Mouse (Mus musculus): Measurements from ENCODE around the gene Polr3c. TPM values are rescaled to one million over a fixed set of nuclear protein-coding genes. Genes with fewer than 3 reads are reported as not detected.
"Not testable (repeated sequence)": the region's sequence is repeated elsewhere in the genome, so short reads cannot be mapped to it uniquely, and the experiment has no call there.

Polr3c gene
- polyA plus RNA-seq, 1 experiment from 2014 or later = 41.5 TPM

- H3K36me3 ChIP-seq = no peaks in the 10 kb centered on the region
- peaks cover 22% of the 10 kb centered on the region; the same call in 1 of the 2 replicates for H3K27me3 ChIP-seq
- WGBS = 56% methylated on average over 3 of the region's 3 CpGs
- no peak for ATAC-seq (replicated peaks; ENCODE audit: low FRiP score)
- H3K4me2 ChIP-seq = no peak overlapping the region
- peaks cover 9% of the 10 kb centered on the region; the same call in 1 of the 2 replicates for H3K4me1 ChIP-seq
- no peak overlapping the region for H3K27ac ChIP-seq
- no peak overlapping the region for H3K4me3 ChIP-seq (replicated peaks)
- no peak overlapping the region for H3K9ac ChIP-seq
- no peaks in the 10 kb centered on the region for H3K9me3 ChIP-seq (replicated peaks)
Measured at GRCm38 (mm10) chr3:96690298-96690697, 37.1 kb downstream of the Polr3c start.

- H3K4me2 ChIP-seq = no peak overlapping the region
- no peak overlapping the region for H3K27ac ChIP-seq
- ATAC-seq (replicated peaks; ENCODE audit: low FRiP score) = no peak
- peaks cover 13% of the 10 kb centered on the region for H3K4me1 ChIP-seq
- no peak overlapping the region for H3K4me3 ChIP-seq (replicated peaks)
- 83% methylated on average over 11 of the region's 11 CpGs for WGBS
- no peaks in the 10 kb centered on the region for H3K36me3 ChIP-seq
- H3K9ac ChIP-seq = no peak overlapping the region
- H3K9me3 ChIP-seq (replicated peaks) = no peaks in the 10 kb centered on the region
- H3K27me3 ChIP-seq = peaks cover 33% of the 10 kb centered on the region
Measured at GRCm38 (mm10) chr3:96688854-96689253, 38.6 kb downstream of the Polr3c start.

GRCm38 (mm10) chr3:96686057-96686456 is 41.4 kb downstream of the Polr3c start:
- H3K27me3 ChIP-seq = peaks cover 50% of the 10 kb centered on the region
- H3K9me3 ChIP-seq (replicated peaks); ATAC-seq (replicated peaks; ENCODE audit: low FRiP score); H3K27ac ChIP-seq; H3K4me3 ChIP-seq (replicated peaks); H3K9ac ChIP-seq; H3K4me1 ChIP-seq; H3K4me2 ChIP-seq; H3K36me3 ChIP-seq: not testable (repeated sequence)
- 92% methylated on average over 5 of the region's 5 CpGs for WGBS

GRCm38 (mm10) chr3:96684822-96685156 is 42.6 kb downstream of the Polr3c start:
- H3K4me3 ChIP-seq (replicated peaks) = peak overlapping the region; percentile 28
- 19% methylated on average over 28 of the region's 28 CpGs for WGBS
- H3K4me2 ChIP-seq = peak overlapping the region; percentile 60
- H3K27ac ChIP-seq = no peak overlapping the region
- no peaks in the 10 kb centered on the region for H3K9me3 ChIP-seq (replicated peaks)
- H3K9ac ChIP-seq = no peak overlapping the region
- H3K36me3 ChIP-seq = no peaks in the 10 kb centered on the region
- peaks cover 60% of the 10 kb centered on the region for H3K27me3 ChIP-seq
- peaks cover 10% of the 10 kb centered on the region for H3K4me1 ChIP-seq
- ATAC-seq (replicated peaks; ENCODE audit: low FRiP score) = no peak

- peak overlapping the region; percentile 28 for H3K4me3 ChIP-seq (replicated peaks)
- H3K4me1 ChIP-seq = peaks cover 10% of the 10 kb centered on the region
- no peak for ATAC-seq (replicated peaks; ENCODE audit: low FRiP score)
- no peaks in the 10 kb centered on the region for H3K9me3 ChIP-seq (replicated peaks)
- peaks cover 60% of the 10 kb centered on the region for H3K27me3 ChIP-seq
- H3K36me3 ChIP-seq = no peaks in the 10 kb centered on the region
- H3K27ac ChIP-seq = no peak overlapping the region
- no peak overlapping the region for H3K9ac ChIP-seq
- 54% methylated on average over 17 of the region's 17 CpGs for WGBS
- H3K4me2 ChIP-seq = peak overlapping the region; percentile 60
Measured at GRCm38 (mm10) chr3:96684151-96684821, 43.1 kb downstream of the Polr3c start.

- 77% methylated on average over 3 of the region's 3 CpGs for WGBS
- H3K4me2 ChIP-seq = no peak overlapping the region
- H3K27ac ChIP-seq = no peak overlapping the region
- H3K4me1 ChIP-seq = peaks cover 10% of the 10 kb centered on the region
- H3K27me3 ChIP-seq = peaks cover 54% of the 10 kb centered on the region
- no peaks in the 10 kb centered on the region for H3K36me3 ChIP-seq
- no peak overlapping the region for H3K9ac ChIP-seq
- no peak overlapping the region for H3K4me3 ChIP-seq (replicated peaks)
- H3K9me3 ChIP-seq (replicated peaks) = no peaks in the 10 kb centered on the region
- ATAC-seq (replicated peaks; ENCODE audit: low FRiP score) = no peak
Measured at GRCm38 (mm10) chr3:96683496-96683895, 43.9 kb downstream of the Polr3c start.

- WGBS = 25% methylated on average over 12 of the region's 12 CpGs
- Histone ChIP-seq H3K4me1 (peaks cover 14% of the 10 kb centered on the region), H3K36me3 (no peaks in the 10 kb centered on the region), H3K9me3 (replicated peaks) (no peaks in the 10 kb centered on the region), H3K27ac (no peak overlapping the region), H3K9ac (no peak overlapping the region), H3K27me3 (peaks cover 48% of the 10 kb centered on the region), H3K4me2 (no peak overlapping the region), H3K4me3 (replicated peaks) (no peak overlapping the region)
- ATAC-seq (replicated peaks; ENCODE audit: low FRiP score) = no peak
Measured at GRCm38 (mm10) chr3:96680269-96680956, 47.0 kb downstream of the Polr3c start.

GRCm38 (mm10) chr3:96679159-96679674 is 48.2 kb downstream of the Polr3c start:
- Histone ChIP-seq H3K9me3 (replicated peaks) (no peaks in the 10 kb centered on the region), H3K4me1 (peaks cover 15% of the 10 kb centered on the region), H3K4me2 (no peak overlapping the region), H3K4me3 (replicated peaks) (no peak overlapping the region), H3K9ac (no peak overlapping the region), H3K27ac (no peak overlapping the region), H3K27me3 (peaks cover 39% of the 10 kb centered on the region), H3K36me3 (no peaks in the 10 kb centered on the region)
- 34% methylated on average over 5 of the region's 5 CpGs for WGBS
- no peak for ATAC-seq (replicated peaks; ENCODE audit: low FRiP score)

- H3K9ac ChIP-seq = no peak overlapping the region
- H3K9me3 ChIP-seq (replicated peaks) = no peaks in the 10 kb centered on the region
- ATAC-seq (replicated peaks; ENCODE audit: low FRiP score) = no peak
- 69% methylated on average over 7 of the region's 7 CpGs for WGBS
- no peaks in the 10 kb centered on the region for H3K36me3 ChIP-seq
- peaks cover 22% of the 10 kb centered on the region for H3K4me1 ChIP-seq
- H3K27ac ChIP-seq = no peak overlapping the region
- H3K27me3 ChIP-seq = peaks cover 32% of the 10 kb centered on the region; the same call in 1 of the 2 replicates
- H3K4me2 ChIP-seq = no peak overlapping the region
- no peak overlapping the region for H3K4me3 ChIP-seq (replicated peaks)
Measured at GRCm38 (mm10) chr3:96678456-96678855, 49.0 kb downstream of the Polr3c start.

GRCm38 (mm10) chr3:96675690-96676089 is 51.7 kb downstream of the Polr3c start:
- H3K4me1 ChIP-seq = peaks cover 25% of the 10 kb centered on the region
- H3K4me3 ChIP-seq (replicated peaks) = no peak overlapping the region
- 42% methylated on average over 3 of the region's 3 CpGs for WGBS
- ATAC-seq (replicated peaks; ENCODE audit: low FRiP score) = no peak
- no peak overlapping the region for H3K9ac ChIP-seq
- no peaks in the 10 kb centered on the region for H3K36me3 ChIP-seq
- no peaks in the 10 kb centered on the region for H3K9me3 ChIP-seq (replicated peaks)
- H3K4me2 ChIP-seq = no peak overlapping the region
- peaks cover 24% of the 10 kb centered on the region; the same call in 1 of the 2 replicates for H3K27me3 ChIP-seq
- 0 out of 2 replicates have a peak overlapping the region, but pooled peaks have one; percentile 9 for H3K27ac ChIP-seq

GRCm38 (mm10) chr3:96675171-96675570 is 52.3 kb downstream of the Polr3c start:
- no peaks in the 10 kb centered on the region for H3K9me3 ChIP-seq (replicated peaks)
- no peak overlapping the region for H3K4me2 ChIP-seq
- WGBS = 59% methylated on average over 3 of the region's 3 CpGs

GRCm38 (mm10) chr3:96674442-96674841 is 53.0 kb downstream of the Polr3c start:
- ATAC-seq (replicated peaks; ENCODE audit: low FRiP score) = peak; percentile 33; the same call in 1 of the 2 replicates
- H3K4me2 ChIP-seq = peak overlapping the region; percentile 44
- H3K27ac ChIP-seq = peak overlapping the region; percentile 80
- H3K27me3 ChIP-seq = peaks cover 12% of the 10 kb centered on the region; the same call in 1 of the 2 replicates
- H3K36me3 ChIP-seq = no peaks in the 10 kb centered on the region
- H3K9ac ChIP-seq = no peak overlapping the region
- 11% methylated on average over 8 of the region's 8 CpGs for whole genome bisulfite sequencing
- H3K4me3 ChIP-seq (replicated peaks) = no peak overlapping the region
- peaks cover 36% of the 10 kb centered on the region for H3K4me1 ChIP-seq
- H3K9me3 ChIP-seq (replicated peaks) = no peaks in the 10 kb centered on the region

More at GRCm38 (mm10) chr3:96675171-96675570, 52.3 kb downstream of the Polr3c start:
- H3K4me1 ChIP-seq = peaks cover 30% of the 10 kb centered on the region
- H3K9ac ChIP-seq = no peak overlapping the region
- peaks cover 19% of the 10 kb centered on the region; the same call in 1 of the 2 replicates for H3K27me3 ChIP-seq
- H3K4me3 ChIP-seq (replicated peaks) = no peak overlapping the region
- no peak for ATAC-seq (replicated peaks; ENCODE audit: low FRiP score)
- no peaks in the 10 kb centered on the region for H3K36me3 ChIP-seq
- peak overlapping the region; percentile 80; the same call in 1 of the 2 replicates for H3K27ac ChIP-seq

Measured in kidney, embryonic 15.5 days (tissue).